Mouse (Mus musculus) spleen, adult 2 months (tissue): Measurements from ENCODE around the gene 4930470P17Rik. TPM values are rescaled to one million over a fixed set of nuclear protein-coding genes. Genes with fewer than 3 reads are reported as not detected.
"Not testable (repeated sequence)": the region's sequence is repeated elsewhere in the genome, so short reads cannot be mapped to it uniquely, and the experiment has no call there.

Experiments used
- DNase-seq, 2 experiments: peaks; one replicate each; pipeline versions ENCODE4 v3.0.0 to v3.0.0-alpha.2; 2012 to 2021; ENCODE audit warnings: low spot score in 2 of 2, low read depth in 1 of 2
- H3K27ac ChIP-seq: fragments of 200-500 bp; 2 replicates; pipeline ENCODE4 v1.5.1; 2012; ENCODE audit warnings: low read length, inconsistent platforms; ENCODE audit not compliant: insufficient read depth
- H3K27me3 ChIP-seq: fragments of 200-500 bp; 2 replicates; pipeline ENCODE4 v1.6.1; 2012; ENCODE audit warnings: mild to moderate bottlenecking, moderate library complexity, low read length, inconsistent platforms; ENCODE audit not compliant: control insufficient read depth, insufficient read depth
- H3K36me3 ChIP-seq: fragments of 200-500 bp; 2 replicates; pipeline ENCODE4 v1.6.1; 2012; ENCODE audit warnings: mild to moderate bottlenecking, low read length, inconsistent platforms; ENCODE audit not compliant: control insufficient read depth, insufficient read depth
- H3K4me1 ChIP-seq: fragments of 200-500 bp; 2 replicates; pipeline ENCODE4 v1.6.1; 2011; ENCODE audit warnings: inconsistent platforms; ENCODE audit not compliant: control insufficient read depth, insufficient read depth, insufficient read length
- H3K4me3 ChIP-seq: fragments of 200-500 bp; 2 replicates; pipeline ENCODE4 v1.5.1; 2011; ENCODE audit warnings: mild to moderate bottlenecking, inconsistent platforms; ENCODE audit not compliant: insufficient read depth, insufficient read length; ENCODE audit errors: extremely low read depth
- CTCF ChIP-seq: fragments of 200-500 bp; IDR thresholded peaks from 2 replicates; pipeline ENCODE4 v1.5.1; 2011; ENCODE audit warnings: mild to moderate bottlenecking, inconsistent platforms; ENCODE audit not compliant: insufficient read depth, insufficient read length, insufficient replicate concordance; ENCODE audit errors: extremely low read depth
- POLR2A ChIP-seq: fragments of 200-500 bp; IDR thresholded peaks from 2 replicates; pipeline ENCODE4 v1.6.1; 2011; ENCODE audit warnings: low read depth, low read length, inconsistent platforms
- WGBS: fragments of 180-500 bp; shearing (Covaris S2); methylation state at CpG from one replicate; pipeline ENCODE4 v1.1.7; 2018; 5-methylcytosine and 5-hydroxymethylcytosine counted together
- polyA plus RNA-seq: library from polyadenylated mRNA; depleted of rRNA; stranded (reverse); fragments of >200 nt; gene quantifications from 2 replicates; pipeline ENCODE4 v1.2.3, GENCODE M21; 2012

Gene 4930470P17Rik
- polyA plus RNA-seq, 1 experiment: not detected

GRCm38 (mm10) chr2:170618862-170619492 is 17.2 kb upstream of the 4930470P17Rik start:
- Histone ChIP-seq H3K4me1 (no peaks in the 10 kb centered on the region), H3K4me3 (no peak overlapping the region), H3K36me3 (no peaks in the 10 kb centered on the region), H3K27ac (no peak overlapping the region), H3K27me3 (no peaks in the 10 kb centered on the region)
- TF ChIP-seq CTCF: no peak
- no peak for TF ChIP-seq POLR2A
- 77% methylated on average over 12 of the region's 12 CpGs for WGBS
- no peak for DNase-seq

GRCm38 (mm10) chr2:170611794-170612193 is 10.0 kb upstream of the 4930470P17Rik start:
- not testable (repeated sequence) for H3K36me3 ChIP-seq, H3K4me1 ChIP-seq, H3K27me3 ChIP-seq, DNase-seq, H3K27ac ChIP-seq, H3K4me3 ChIP-seq
- 74% methylated on average over 5 of the region's 5 CpGs for WGBS

DNA sequence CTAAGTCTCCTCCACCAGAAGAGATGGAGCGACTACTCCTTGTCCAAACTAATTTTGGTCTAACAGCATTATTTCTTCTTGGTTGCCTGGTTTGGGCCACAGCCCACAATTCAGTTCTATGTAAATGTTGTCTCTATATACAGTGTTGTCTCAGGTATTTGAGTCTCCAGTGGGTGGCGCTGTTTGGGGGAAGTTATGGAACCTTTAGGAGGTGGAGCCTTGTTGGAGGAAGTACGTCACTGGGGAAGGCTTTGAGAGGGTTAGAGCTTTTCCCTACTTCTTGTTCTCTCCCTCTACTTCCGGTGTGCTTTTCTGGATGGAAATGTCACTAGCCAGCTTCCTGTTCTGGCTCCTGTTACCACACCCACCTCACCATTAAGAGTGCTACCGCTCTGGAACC is 646 bp downstream of the 4930470P17Rik start:
- Histone ChIP-seq H3K4me3 (no peak overlapping the region), H3K4me1 (no peaks in the 10 kb centered on the region), H3K27me3 (no peaks in the 10 kb centered on the region), H3K36me3 (no peaks in the 10 kb centered on the region), H3K27ac (no peak overlapping the region)
- no peak for DNase-seq
- TF ChIP-seq CTCF: no peak
- no peak for TF ChIP-seq POLR2A
- whole genome bisulfite sequencing: 77% methylated on average over 5 of the region's 5 CpGs

- Histone ChIP-seq H3K36me3 (no peaks in the 10 kb centered on the region), H3K27ac (no peak overlapping the region), H3K4me1 (no peaks in the 10 kb centered on the region), H3K4me3 (no peak overlapping the region), H3K27me3 (no peaks in the 10 kb centered on the region)
- WGBS: 11% methylated on average over 2 of the region's 2 CpGs
- TF ChIP-seq CTCF (no peak), POLR2A (no peak)
- DNase-seq: no peak
Measured at GRCm38 (mm10) chr2:170597586-170597985, 4.2 kb downstream of the 4930470P17Rik start.

DNA sequence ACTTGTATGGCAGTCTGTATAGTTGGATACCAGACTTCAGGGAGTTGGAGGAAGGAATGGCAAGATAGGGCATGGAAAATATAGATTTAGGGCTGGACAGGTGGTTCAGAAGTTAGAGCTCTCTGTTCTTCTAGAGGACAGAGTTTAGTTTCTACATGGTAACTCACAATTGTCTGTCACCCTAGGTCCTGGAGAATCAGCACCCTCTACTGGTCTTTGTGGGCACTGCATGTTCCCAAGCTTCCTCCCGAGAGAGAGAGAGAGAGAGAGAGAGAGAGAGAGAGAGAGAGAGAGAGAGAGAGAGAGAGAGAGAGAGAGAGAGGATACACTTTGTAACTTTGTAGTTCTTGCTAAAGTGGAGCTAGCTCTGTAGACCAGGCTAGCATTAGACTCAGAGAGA is 5.1 kb downstream of the 4930470P17Rik start:
- no peaks in the 10 kb centered on the region for H3K36me3 ChIP-seq
- TF ChIP-seq POLR2A: no peak
- no peak for TF ChIP-seq CTCF
- no peak for DNase-seq
- WGBS: 0% methylated on average over 1 of the region's 1 CpGs
- H3K27ac ChIP-seq: no peak overlapping the region
- H3K27me3 ChIP-seq: no peaks in the 10 kb centered on the region
- H3K4me1 ChIP-seq: no peaks in the 10 kb centered on the region
- H3K4me3 ChIP-seq: no peak overlapping the region

GRCm38 (mm10) chr2:170592161-170592560 is 9.7 kb downstream of the 4930470P17Rik start:
- H3K4me3 ChIP-seq: no peak overlapping the region
- TF ChIP-seq POLR2A: no peak
- TF ChIP-seq CTCF: no peak
- no peaks in the 10 kb centered on the region for H3K4me1 ChIP-seq
- H3K36me3 ChIP-seq: no peaks in the 10 kb centered on the region
- 87% methylated on average over 6 of the region's 6 CpGs for WGBS
- no peak for DNase-seq
- H3K27me3 ChIP-seq: no peaks in the 10 kb centered on the region
- no peak overlapping the region for H3K27ac ChIP-seq

DNA sequence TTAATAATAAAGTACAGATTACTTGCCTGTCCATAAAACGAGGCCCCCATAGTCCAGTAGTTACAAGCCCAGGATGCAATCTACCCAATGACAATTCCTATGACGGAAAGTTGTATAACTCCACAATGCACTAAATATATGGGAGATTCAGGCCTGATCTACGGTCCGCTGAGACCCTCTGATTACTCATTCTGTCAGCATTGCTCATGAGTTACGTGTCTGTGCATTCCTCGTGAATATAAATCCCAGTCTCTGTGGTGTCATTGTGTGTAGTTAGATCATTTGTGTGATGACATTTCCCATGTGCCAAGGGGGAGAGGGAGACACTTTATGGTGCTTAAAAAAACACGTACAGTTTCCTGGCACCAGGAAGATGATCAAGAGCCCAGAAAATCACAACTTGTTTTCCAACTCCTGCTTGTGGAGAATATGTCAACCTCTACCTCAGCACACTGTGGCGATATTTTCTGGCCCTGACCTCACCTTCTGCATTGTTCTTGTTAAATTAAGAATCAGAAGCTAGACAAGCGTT is 13.4 kb downstream of the 4930470P17Rik start:
- 86% methylated on average over 9 of the region's 9 CpGs for WGBS
- TF ChIP-seq CTCF: no peak
- no peak for TF ChIP-seq POLR2A
- DNase-seq: no peak
- H3K4me3 ChIP-seq: no peak overlapping the region
- H3K4me1 ChIP-seq: no peaks in the 10 kb centered on the region
- H3K27me3 ChIP-seq: no peaks in the 10 kb centered on the region
- no peak overlapping the region for H3K27ac ChIP-seq
- H3K36me3 ChIP-seq: no peaks in the 10 kb centered on the region
